Mouse (Mus musculus) adrenal gland, adult (tissue): Measurements from ENCODE around the gene Pfdn2.

Experiments used
- DNase-seq, 2 experiments: peaks; one replicate each; pipeline ENCODE4 v3.0.0; 2022 to 2023; ENCODE audit warnings: low spot score in 1 of 2; ENCODE audit not compliant: inconsistent age in 2 of 2

The Pfdn2 gene

DNA sequence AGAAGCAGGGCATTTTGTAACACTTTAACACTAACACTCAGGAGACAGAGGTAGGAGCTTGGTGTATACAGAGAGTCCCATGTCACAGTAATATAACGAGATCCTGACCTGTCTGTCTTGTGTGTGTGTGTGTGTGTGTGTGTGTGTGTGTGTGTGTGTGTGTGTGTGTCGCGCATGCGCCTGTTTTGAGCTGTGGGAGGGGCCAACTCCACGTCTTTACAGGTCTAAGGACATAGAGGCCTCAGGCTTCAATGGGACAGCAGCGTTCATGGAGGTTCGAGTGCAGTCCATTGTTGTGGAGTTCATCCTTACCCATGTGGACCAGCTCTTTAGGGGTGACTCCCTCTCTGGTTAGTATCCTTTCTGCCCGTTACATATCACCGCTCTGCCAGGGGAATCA lies 57.5 kb downstream of the Pfdn2 start:
- no peak for DNase-seq

DNA sequence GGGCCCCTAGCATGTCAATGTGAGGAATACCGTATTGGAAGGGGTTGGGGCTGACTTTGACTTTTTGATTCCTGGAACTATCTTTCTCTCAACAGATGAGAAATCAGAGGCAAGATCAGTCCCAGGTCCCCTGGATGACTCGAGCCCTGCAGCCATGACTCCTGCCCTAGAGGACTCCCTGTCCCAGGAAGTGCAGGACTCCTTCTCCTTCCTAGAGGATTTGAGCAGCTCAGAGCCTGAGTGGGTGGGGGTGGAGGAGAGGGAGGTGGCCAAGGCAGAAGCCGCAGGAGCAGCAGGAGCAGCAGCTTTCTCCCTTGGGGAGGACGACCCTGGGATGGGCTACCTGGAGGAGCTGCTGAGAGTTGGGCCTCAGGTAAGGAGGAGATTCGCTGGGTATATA lies 61.8 kb downstream of the Pfdn2 start:
- no peak for DNase-seq
